Mouse (Mus musculus): Measurements from ENCODE around the gene F2rl3.

DNA sequence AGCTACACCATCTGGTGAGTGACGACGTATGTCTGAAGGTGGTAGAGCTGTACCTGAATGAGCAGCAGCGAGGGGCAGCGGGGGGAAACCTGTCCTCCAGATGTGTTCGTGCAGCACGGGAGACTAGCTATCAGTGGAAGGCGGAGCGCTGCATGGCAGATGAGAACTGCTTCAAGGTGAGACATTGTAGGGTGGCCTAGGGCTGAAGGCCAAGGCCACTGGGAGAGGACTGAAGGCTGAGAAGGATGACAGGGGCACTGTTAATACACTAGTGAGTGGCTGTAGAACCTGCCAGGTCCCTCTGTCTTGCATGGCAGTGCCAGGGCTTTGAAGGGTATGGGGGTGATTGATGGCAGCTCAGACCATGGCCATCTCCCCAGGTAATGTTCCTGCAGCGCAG lies 8.5 kb upstream of the F2rl3 start:
- TF ChIP-seq CTCF (IDR thresholded peaks at IDR 0.05; ENCODE audit: borderline replicate concordance, control insufficient read depth, extremely low read depth, insufficient read depth, low read length, poor library complexity), result no peak
- no peak for TF ChIP-seq POLR2A (IDR thresholded peaks at IDR 0.05; ENCODE audit: control insufficient read depth, extremely low read depth, insufficient read depth, low read length, poor library complexity)
